Mouse (Mus musculus) embryonic facial prominence, embryonic 14.5 days (tissue): ENCODE data around the gene Hunk. TPM values are rescaled to one million over a fixed set of nuclear protein-coding genes. Genes with fewer than 3 reads are reported as not detected.

Experiments used
- ATAC-seq: fragments of 200-750 bp; cut with Nextera tagmentation; 2 replicates; pipeline ENCODE4 v1.8.0; 2017; ENCODE audit warnings: low read depth, moderate number of reproducible peaks, moderate TSS enrichment
- DNase-seq: peaks from one replicate; pipeline ENCODE4 v3.0.0-alpha.2; 2015; ENCODE audit warnings: low spot score
- H3K27ac ChIP-seq: fragments of 300-500 bp; sonication (generic); replicated peaks from 2 replicates; pipeline ENCODE4 v1.5.1; 2014; ENCODE audit warnings: low read depth, mild to moderate bottlenecking, low read length, moderate library complexity
- H3K27me3 ChIP-seq: fragments of 300-500 bp; sonication (generic); replicated peaks from 2 replicates; pipeline ENCODE4 v1.6.1; 2014; ENCODE audit warnings: low read length; ENCODE audit not compliant: control insufficient read depth, insufficient read depth
- H3K36me3 ChIP-seq: fragments of 300-500 bp; sonication (generic); 2 replicates; pipeline ENCODE4 v1.6.1; 2014; ENCODE audit warnings: low read length, mixed read lengths; ENCODE audit not compliant: control insufficient read depth, insufficient read depth
- H3K4me1 ChIP-seq: fragments of 300-500 bp; sonication (generic); 2 replicates; pipeline ENCODE4 v1.6.1; 2014; ENCODE audit warnings: antibody characterized with exemption, low read length; ENCODE audit not compliant: control insufficient read depth, insufficient read depth
- H3K4me2 ChIP-seq: fragments of 300-500 bp; sonication (generic); 2 replicates; pipeline ENCODE4 v1.6.1; 2014; ENCODE audit warnings: low read depth, mild to moderate bottlenecking, low read length, moderate library complexity, mixed read lengths
- H3K4me3 ChIP-seq: fragments of 300-500 bp; sonication (generic); 2 replicates; pipeline ENCODE4 v1.5.1; 2014; ENCODE audit warnings: low read depth, mild to moderate bottlenecking, low read length
- H3K9ac ChIP-seq: fragments of 300-500 bp; sonication (generic); 2 replicates; pipeline ENCODE4 v1.6.1; 2014; ENCODE audit warnings: low read depth, mild to moderate bottlenecking, low read length, moderate library complexity, mixed read lengths
- H3K9me3 ChIP-seq: fragments of 300-500 bp; sonication (generic); 2 replicates; pipeline ENCODE4 v1.6.1; 2016; ENCODE audit warnings: low read length; ENCODE audit not compliant: control insufficient read depth
- WGBS: fragments of 180-500 bp; shearing (Covaris S2); extraction: QIAGEN DNeasy Blood & Tissue Kit; methylation state at CpG from one replicate; pipeline ENCODE4 v1.1.7; 2014; 5-methylcytosine and 5-hydroxymethylcytosine counted together
- polyA plus RNA-seq: library from polyadenylated mRNA; unstranded; fragments of >200 nt; fragmentation: Nextera tagmentation; extraction: Ambion mirVana; gene quantifications from 2 replicates; pipeline ENCODE4 v1.2.1, GENCODE M21; 2014

Gene Hunk
- polyA plus RNA-seq, 1 experiment from 2014 or later = 9.7 TPM

GRCm38 (mm10) chr16:90485125-90485524, 99.3 kb downstream of the Hunk start:
- DNase-seq = no peak
- Histone ChIP-seq H3K4me3 (no peak overlapping the region), H3K27me3 (no peaks in the 10 kb centered on the region), H3K4me1 (peaks cover 6% of the 10 kb centered on the region; the same call in 1 of the 2 replicates), H3K36me3 (peaks cover 81% of the 10 kb centered on the region), H3K9me3 (no peaks in the 10 kb centered on the region), H3K4me2 (no peak overlapping the region), H3K9ac (no peak overlapping the region), H3K27ac (no peak overlapping the region)
- no peak for ATAC-seq
- 91% methylated on average over 7 of the region's 7 CpGs for WGBS

DNA sequence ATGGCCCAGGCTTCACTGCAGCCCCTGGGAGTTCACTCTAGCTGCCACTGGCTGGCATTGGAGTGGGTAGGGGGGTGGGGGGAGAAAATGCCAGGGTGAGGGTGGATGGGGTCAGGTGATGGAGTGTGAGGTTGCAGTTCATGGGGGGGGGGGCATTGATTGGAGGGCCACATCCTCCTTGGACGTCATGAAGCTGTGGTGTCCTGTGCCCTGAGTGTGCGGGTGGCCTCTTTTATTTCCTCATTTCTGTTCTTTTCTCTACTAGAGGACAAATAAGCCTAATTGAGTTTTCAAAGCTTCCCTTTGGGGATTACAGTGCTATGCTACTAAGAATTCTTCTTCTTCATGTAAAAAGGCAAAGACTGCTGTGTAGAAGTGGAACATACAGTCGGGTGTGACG, 99.8 kb downstream of the Hunk start:
- 83% methylated on average over 4 of the region's 4 CpGs for WGBS
- no peak overlapping the region for H3K4me3 ChIP-seq
- no peak overlapping the region for H3K4me2 ChIP-seq
- H3K9ac ChIP-seq = no peak overlapping the region
- H3K27me3 ChIP-seq = no peaks in the 10 kb centered on the region
- no peaks in the 10 kb centered on the region for H3K9me3 ChIP-seq
- peaks cover 78% of the 10 kb centered on the region for H3K36me3 ChIP-seq
- H3K27ac ChIP-seq = no peak overlapping the region
- ATAC-seq (no peak), DNase-seq (no peak)
- peaks cover 7% of the 10 kb centered on the region; the same call in 1 of the 2 replicates for H3K4me1 ChIP-seq

DNA sequence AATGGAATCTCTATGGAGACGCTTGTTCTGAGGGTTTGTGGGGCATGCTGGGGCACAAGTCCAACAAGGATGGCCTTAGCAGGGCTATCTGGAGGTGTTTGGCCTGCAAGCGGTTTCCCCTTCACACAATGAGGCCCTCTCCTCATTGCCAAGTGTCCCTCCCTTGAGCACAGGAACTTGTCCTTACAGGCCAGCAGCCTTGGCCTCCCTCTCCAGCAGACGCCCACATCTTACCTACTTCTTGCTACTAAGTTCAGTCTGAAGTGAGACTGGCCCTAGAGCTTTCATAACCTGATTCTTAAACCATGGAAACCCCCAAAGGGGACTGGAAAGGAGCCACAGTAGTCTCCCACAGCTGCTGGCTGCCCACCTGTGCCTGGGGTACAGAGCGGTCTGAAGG, 104.3 kb downstream of the Hunk start:
- no peak overlapping the region for H3K9ac ChIP-seq
- DNase-seq = no peak
- H3K9me3 ChIP-seq = no peaks in the 10 kb centered on the region
- peaks cover 18% of the 10 kb centered on the region; the same call in 1 of the 2 replicates for H3K4me1 ChIP-seq
- peaks cover 61% of the 10 kb centered on the region for H3K36me3 ChIP-seq
- no peak overlapping the region for H3K4me3 ChIP-seq
- H3K27ac ChIP-seq = no peak overlapping the region
- H3K4me2 ChIP-seq = no peak overlapping the region
- WGBS = 72% methylated on average over 4 of the region's 4 CpGs
- no peaks in the 10 kb centered on the region for H3K27me3 ChIP-seq
- ATAC-seq = 0 out of 2 replicates have a peak, but pooled peaks have one; percentile 27

DNA sequence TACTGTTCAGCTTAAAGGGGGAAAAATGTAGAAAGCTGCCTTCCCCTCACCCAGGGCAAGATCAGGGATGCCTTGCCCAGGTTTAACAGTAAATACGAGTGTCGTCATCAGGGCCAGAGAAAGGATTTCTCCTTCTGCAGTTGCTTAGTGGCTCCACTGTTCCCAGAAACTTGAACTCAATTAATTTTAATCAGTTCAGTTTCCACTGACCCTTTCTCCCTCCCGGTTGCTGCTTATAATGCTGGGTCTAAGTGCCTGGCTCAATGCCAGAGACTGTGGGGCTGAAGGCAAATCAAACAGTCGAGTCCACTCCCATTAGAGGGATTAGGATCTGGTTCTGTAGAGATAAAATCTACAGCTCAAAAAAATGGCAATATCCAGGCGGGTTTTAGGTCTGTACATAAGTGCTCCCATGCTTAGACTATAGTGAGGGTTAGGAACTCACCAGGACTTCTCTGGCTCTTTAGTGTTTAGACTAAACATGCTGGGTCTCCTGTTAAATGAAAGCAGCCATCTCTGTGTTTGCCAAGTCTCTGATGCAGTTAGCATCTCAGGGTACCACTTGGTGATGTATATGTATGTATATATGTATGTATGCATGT, 106.2 kb downstream of the Hunk start:
- peak; percentile 78 for DNase-seq
- Histone ChIP-seq H3K9me3 (no peaks in the 10 kb centered on the region), H3K36me3 (peaks cover 59% of the 10 kb centered on the region), H3K4me2 (no peak overlapping the region), H3K4me1 (peaks cover 18% of the 10 kb centered on the region; the same call in 1 of the 2 replicates), H3K27ac (peak overlapping the region; percentile 44; the same call in 1 of the 2 replicates), H3K27me3 (no peaks in the 10 kb centered on the region), H3K9ac (no peak overlapping the region), H3K4me3 (no peak overlapping the region)
- WGBS = 25% methylated on average over 5 of the region's 5 CpGs
- ATAC-seq = peak; percentile 45; the same call in 1 of the 2 replicates

DNA sequence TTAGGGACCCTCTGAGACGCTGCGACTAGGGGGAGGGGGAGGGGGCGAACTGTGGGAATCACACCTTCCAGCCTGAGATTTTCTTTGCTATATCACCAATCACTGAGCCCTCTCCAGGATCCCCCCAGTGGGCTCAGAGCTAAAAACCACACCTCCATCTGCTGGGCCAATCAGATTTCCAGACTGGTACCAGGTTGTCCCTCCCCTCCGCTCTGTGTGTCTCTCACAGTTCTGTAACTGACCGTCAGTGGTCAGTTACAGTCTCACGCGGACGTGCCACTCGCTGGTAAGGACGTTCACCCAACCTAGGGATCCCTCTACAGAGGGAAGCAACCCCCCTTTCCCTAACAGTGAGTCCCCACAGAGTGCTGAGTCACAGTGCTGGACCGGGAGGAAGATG, 111.1 kb downstream of the Hunk start:
- H3K9ac ChIP-seq = no peak overlapping the region
- H3K4me3 ChIP-seq = no peak overlapping the region
- no peaks in the 10 kb centered on the region for H3K9me3 ChIP-seq
- no peak overlapping the region for H3K27ac ChIP-seq
- H3K27me3 ChIP-seq = no peaks in the 10 kb centered on the region
- peaks cover 4% of the 10 kb centered on the region; the same call in 1 of the 2 replicates for H3K4me1 ChIP-seq
- no peak for DNase-seq
- WGBS = 42% methylated on average over 11 of the region's 11 CpGs
- ATAC-seq = peak; percentile 27; the same call in 1 of the 2 replicates
- H3K36me3 ChIP-seq = peaks cover 71% of the 10 kb centered on the region
- H3K4me2 ChIP-seq = no peak overlapping the region

DNA sequence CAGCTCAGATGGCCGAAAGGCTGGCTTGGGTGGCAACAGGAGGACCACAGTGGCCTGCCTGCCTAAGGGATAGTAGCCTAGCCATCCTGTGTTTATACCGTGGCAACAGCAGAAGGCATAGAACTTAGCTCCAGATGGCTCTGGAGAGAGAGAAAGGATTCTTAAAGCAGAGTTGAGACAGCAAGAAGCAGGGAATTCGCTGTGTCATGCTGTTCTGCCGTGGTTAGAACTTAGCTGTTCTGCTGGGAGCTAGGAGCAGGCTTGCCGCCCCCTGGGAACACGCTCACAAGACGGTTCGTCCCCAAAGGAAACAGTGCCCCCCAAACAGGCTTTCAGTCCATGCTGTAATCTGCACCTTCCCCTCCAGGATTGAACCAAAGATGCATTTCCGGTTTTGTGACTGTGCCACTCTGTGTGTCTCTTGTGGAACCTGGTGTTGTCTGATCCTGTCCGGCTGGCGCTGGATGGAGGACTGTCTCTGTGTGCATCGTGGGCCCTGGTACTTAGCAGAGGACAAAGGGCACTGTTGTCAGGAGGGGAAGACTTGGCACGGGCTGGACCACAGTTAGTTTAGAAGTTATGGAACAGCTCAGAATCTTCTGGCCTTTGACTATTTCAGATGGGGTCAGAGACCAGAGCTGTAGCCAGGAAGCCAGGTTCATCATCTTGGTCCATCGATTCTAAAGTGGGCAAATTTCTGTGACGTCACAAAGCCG, 112.1 kb downstream of the Hunk start:
- peak; percentile 20 for DNase-seq
- Histone ChIP-seq H3K27ac (no peak overlapping the region), H3K4me1 (no peaks in the 10 kb centered on the region), H3K27me3 (no peaks in the 10 kb centered on the region), H3K4me3 (no peak overlapping the region), H3K36me3 (peaks cover 66% of the 10 kb centered on the region), H3K4me2 (no peak overlapping the region), H3K9ac (no peak overlapping the region), H3K9me3 (no peaks in the 10 kb centered on the region)
- no peak for ATAC-seq
- 78% methylated on average over 16 of the region's 16 CpGs for WGBS

DNA sequence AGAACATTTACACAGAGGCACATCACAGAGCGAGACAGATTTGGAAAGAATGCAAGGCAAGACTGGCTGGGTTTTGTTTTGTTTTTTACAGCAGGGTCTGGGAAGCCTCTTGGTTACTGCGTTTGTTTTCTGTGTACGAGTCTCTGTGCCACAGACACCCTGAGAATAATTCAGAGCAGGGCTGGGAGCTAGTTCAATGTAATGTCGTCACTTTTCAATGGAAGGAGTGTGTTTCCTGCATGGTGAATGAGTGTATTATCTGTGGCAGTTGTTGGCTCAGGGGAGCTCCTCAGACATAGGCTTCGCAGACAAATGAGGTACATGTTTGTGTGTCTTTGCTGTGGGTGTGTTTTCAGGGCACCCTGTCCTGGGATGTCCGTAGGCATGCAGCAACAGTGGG, 115.0 kb downstream of the Hunk start:
- H3K27me3 ChIP-seq = no peaks in the 10 kb centered on the region
- H3K9ac ChIP-seq = no peak overlapping the region
- H3K27ac ChIP-seq = no peak overlapping the region
- DNase-seq (no peak), ATAC-seq (peak; percentile 31; the same call in 1 of the 2 replicates)
- H3K36me3 ChIP-seq = peaks cover 42% of the 10 kb centered on the region
- 80% methylated on average over 6 of the region's 6 CpGs for WGBS
- H3K4me3 ChIP-seq = no peak overlapping the region
- no peaks in the 10 kb centered on the region for H3K4me1 ChIP-seq
- H3K9me3 ChIP-seq = no peaks in the 10 kb centered on the region
- H3K4me2 ChIP-seq = no peak overlapping the region

- WGBS = 81% methylated on average over 10 of the region's 10 CpGs
- H3K9me3 ChIP-seq = no peaks in the 10 kb centered on the region
- ATAC-seq (no peak), DNase-seq (no peak)
- H3K4me3 ChIP-seq = no peak overlapping the region
- H3K27ac ChIP-seq = no peak overlapping the region
- no peak overlapping the region for H3K9ac ChIP-seq
- no peak overlapping the region for H3K4me2 ChIP-seq
- no peaks in the 10 kb centered on the region for H3K36me3 ChIP-seq
- H3K4me1 ChIP-seq = no peaks in the 10 kb centered on the region
- H3K27me3 ChIP-seq = no peaks in the 10 kb centered on the region
These were observed 119.4 kb downstream of the Hunk start for GRCm38 (mm10) chr16:90505252-90505651.
